Mouse (Mus musculus): ENCODE data around the gene Nbl1. TPM values are rescaled to one million over a fixed set of nuclear protein-coding genes. Genes with fewer than 3 reads are reported as not detected.

The Nbl1 gene
- total and polyA plus RNA-seq, 3 experiments, result 0.14 TPM; not detected in 2

DNA sequence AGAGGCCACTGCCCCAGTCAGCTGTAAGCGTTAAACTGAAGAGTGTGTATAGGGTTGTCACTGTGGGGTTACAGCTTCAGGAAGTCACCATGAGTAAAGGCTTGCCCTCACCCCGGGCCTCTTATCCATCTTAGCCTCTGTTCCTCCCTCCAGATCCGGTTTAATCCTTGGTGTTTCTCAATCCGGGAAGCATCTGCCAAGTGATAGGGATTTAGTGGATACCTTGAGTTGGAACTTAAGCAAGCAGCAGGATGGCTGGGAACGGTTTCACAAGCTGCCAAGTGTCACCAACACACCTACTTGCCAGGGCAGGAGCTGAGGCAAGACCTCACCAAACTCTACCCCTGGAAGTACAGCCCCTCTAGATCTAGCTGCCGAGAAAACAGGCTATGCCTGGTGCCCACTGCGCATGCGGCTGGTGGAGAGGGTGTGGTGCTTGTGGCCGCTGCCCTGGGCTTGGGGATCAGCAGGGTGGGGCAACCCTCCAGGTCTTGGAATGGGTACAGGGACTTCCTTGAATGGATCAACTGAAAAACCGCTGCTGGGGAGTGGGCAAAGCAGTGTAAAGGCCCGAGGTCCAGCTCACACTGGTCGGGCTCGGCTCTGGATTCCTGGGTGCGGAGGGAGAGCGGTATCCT is 2.4 kb downstream of the Nbl1 start:
- H3K27me3 ChIP-seq (ENCODE audit: control insufficient read depth in 1 of 2, insufficient read depth in 2 of 2, low read length in 2 of 2), result no peaks in the 10 kb centered on the region
- H3K27ac ChIP-seq (ENCODE audit: control insufficient read depth, low read depth, low read length), result no peak overlapping the region
- no peak for DNase-seq (ENCODE audit: low read depth, low spot score)

DNA sequence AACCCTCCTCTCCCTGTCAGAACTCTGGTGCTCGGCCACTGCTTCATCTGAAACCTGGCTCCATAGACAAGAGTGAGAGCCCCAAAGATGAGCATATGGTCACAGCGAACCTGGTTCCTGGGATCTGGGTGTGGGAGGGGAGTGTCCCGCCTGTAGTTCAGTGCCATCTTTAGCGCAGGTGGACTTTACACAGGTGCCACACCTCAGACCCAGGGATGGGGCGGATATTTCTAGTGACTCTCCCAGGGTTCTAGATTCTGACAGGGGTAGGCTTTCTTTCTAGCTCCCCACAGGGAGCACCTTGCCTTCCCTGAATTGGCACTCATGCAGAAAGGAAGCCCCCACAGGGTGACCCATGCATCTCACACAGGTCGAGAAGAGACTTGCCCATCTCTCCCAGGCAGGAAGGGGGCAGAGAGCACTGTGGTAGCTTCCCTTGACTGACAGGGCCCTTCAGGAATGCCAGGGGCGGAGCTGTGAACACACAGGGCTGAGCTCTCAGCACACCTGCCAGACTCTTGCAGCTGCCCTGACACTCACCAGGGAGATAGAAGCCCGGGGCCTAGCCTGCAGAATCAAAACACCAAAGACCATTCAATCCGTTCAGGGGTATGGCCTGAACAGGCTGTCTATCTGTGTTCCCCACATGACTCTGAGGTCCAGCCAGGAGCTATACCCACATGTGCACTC is 3.7 kb downstream of the Nbl1 start:
- no peak for TF ChIP-seq KAT2A (conservative IDR thresholded peaks at IDR 0.05; ENCODE audit: low read depth, low read length)
- TF ChIP-seq ETS1 (IDR thresholded peaks at IDR 0.05; ENCODE audit: low read depth, low read length), result no peak
- TF ChIP-seq MAFK (IDR thresholded peaks at IDR 0.05; ENCODE audit: borderline replicate concordance, low read depth, low read length), result no peak
- TF ChIP-seq UBTF (IDR thresholded peaks at IDR 0.05; ENCODE audit: borderline replicate concordance, insufficient read depth, low read depth, low read length), result no peak
- Histone ChIP-seq H3K36me3 (ENCODE audit: control insufficient read depth in 1 of 2, insufficient read depth in 2 of 2, low read length in 2 of 2) (no peaks in the 10 kb centered on the region), H3K27ac (ENCODE audit: control insufficient read depth, low read depth, low read length) (no peak overlapping the region), H3K9ac (ENCODE audit: control insufficient read depth, low read depth, low read length, poor library complexity, severe bottlenecking) (no peak overlapping the region), H3K4me3 (ENCODE audit: control insufficient read depth in 1 of 2, insufficient read depth in 1 of 2, low read depth in 2 of 2, low read length in 2 of 2) (no peak overlapping the region), H3K79me2 (ENCODE audit: control insufficient read depth, insufficient read depth, low read length, poor library complexity) (no peaks in the 10 kb centered on the region), H3K9me3 (replicated peaks; ENCODE audit: insufficient read depth, low read length) (no peaks in the 10 kb centered on the region), H3K27me3 (ENCODE audit: control insufficient read depth in 1 of 2, insufficient read depth in 2 of 2, low read length in 2 of 2) (no peaks in the 10 kb centered on the region), H3K4me1 (ENCODE audit: control insufficient read depth in 1 of 2, insufficient read depth in 2 of 2, low read length in 2 of 2) (no peaks in the 10 kb centered on the region)
- DNase-seq (ENCODE audit: low read depth, low spot score), result no peak

More for the DNA sequence above, 2.4 kb downstream of the Nbl1 start:
- Histone ChIP-seq H3K4me1 (ENCODE audit: control insufficient read depth in 1 of 2, insufficient read depth in 2 of 2, low read length in 2 of 2) (no peaks in the 10 kb centered on the region), H3K79me2 (ENCODE audit: control insufficient read depth, insufficient read depth, low read length, poor library complexity) (no peaks in the 10 kb centered on the region), H3K9ac (ENCODE audit: control insufficient read depth, low read depth, low read length, poor library complexity, severe bottlenecking) (no peak overlapping the region), H3K9me3 (replicated peaks; ENCODE audit: insufficient read depth, low read length) (no peaks in the 10 kb centered on the region), H3K36me3 (ENCODE audit: control insufficient read depth in 1 of 2, insufficient read depth in 2 of 2, low read length in 2 of 2) (no peaks in the 10 kb centered on the region), H3K4me3 (ENCODE audit: control insufficient read depth in 1 of 2, insufficient read depth in 1 of 2, low read depth in 2 of 2, low read length in 2 of 2) (no peak overlapping the region)
- no peak for TF ChIP-seq UBTF (IDR thresholded peaks at IDR 0.05; ENCODE audit: borderline replicate concordance, insufficient read depth, low read depth, low read length)
- TF ChIP-seq CHD2 (IDR thresholded peaks at IDR 0.05; ENCODE audit: low read length), result no peak

DNA sequence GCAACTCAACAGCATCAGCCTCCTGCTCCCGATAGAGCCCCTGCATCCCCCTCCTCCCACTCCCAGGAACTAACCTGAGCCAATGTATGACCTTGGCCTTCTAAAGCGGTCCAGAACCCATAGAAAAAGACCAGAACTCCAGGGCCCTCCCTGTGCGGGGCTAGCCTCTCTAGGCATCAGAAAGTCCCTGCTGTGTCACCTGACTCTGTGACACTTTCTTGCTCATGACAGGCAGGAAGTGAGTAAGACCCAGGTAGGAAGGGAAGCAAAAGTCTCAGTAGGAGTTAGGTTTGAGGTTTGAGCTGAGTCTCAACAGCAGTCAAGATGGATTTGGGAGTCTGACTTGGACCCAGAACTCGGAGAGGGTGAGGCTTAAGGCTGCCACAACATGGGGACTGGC is 5.8 kb downstream of the Nbl1 start:
- H3K4me3 ChIP-seq (ENCODE audit: control insufficient read depth in 1 of 2, insufficient read depth in 1 of 2, low read depth in 2 of 2, low read length in 2 of 2), result no peak overlapping the region
- no peak overlapping the region for H3K9ac ChIP-seq (ENCODE audit: control insufficient read depth, low read depth, low read length, poor library complexity, severe bottlenecking)
- H3K79me2 ChIP-seq (ENCODE audit: control insufficient read depth, insufficient read depth, low read length, poor library complexity), result no peaks in the 10 kb centered on the region
- H3K9me3 ChIP-seq (replicated peaks; ENCODE audit: insufficient read depth, low read length), result no peaks in the 10 kb centered on the region
- H3K4me1 ChIP-seq (ENCODE audit: control insufficient read depth in 1 of 2, insufficient read depth in 2 of 2, low read length in 2 of 2), result no peaks in the 10 kb centered on the region
- H3K36me3 ChIP-seq (ENCODE audit: control insufficient read depth in 1 of 2, insufficient read depth in 2 of 2, low read length in 2 of 2), result no peaks in the 10 kb centered on the region
- no peak for DNase-seq (ENCODE audit: low read depth, low spot score)
- H3K27me3 ChIP-seq (ENCODE audit: control insufficient read depth in 1 of 2, insufficient read depth in 2 of 2, low read length in 2 of 2), result peaks cover 0 to 1% of the 10 kb centered on the region in 2 experiments; a peak in 1 of 4 replicates
- TF ChIP-seq POLR2A (IDR thresholded peaks at IDR 0.05; ENCODE audit: control insufficient read depth in 1 of 2, insufficient read depth in 1 of 2, low read depth in 1 of 2, low read length in 2 of 2, poor library complexity in 1 of 2) (no peak), MAFK (IDR thresholded peaks at IDR 0.05; ENCODE audit: borderline replicate concordance, low read depth, low read length) (no peak), EP300 (IDR thresholded peaks at IDR 0.05; ENCODE audit: low read depth in 1 of 2, low read length in 2 of 2) (no peak)
- no peak overlapping the region for H3K27ac ChIP-seq (ENCODE audit: control insufficient read depth, low read depth, low read length)

Data from MEL (cell line).